Mouse (Mus musculus): ENCODE results near the gene Slc25a26. TPM values are rescaled to one million over a fixed set of nuclear protein-coding genes. Genes with fewer than 3 reads are reported as not detected.

Slc25a26 gene
- total RNA-seq, 2 experiments from 2014 or later, result 7.3 to 10.9 TPM

DNA sequence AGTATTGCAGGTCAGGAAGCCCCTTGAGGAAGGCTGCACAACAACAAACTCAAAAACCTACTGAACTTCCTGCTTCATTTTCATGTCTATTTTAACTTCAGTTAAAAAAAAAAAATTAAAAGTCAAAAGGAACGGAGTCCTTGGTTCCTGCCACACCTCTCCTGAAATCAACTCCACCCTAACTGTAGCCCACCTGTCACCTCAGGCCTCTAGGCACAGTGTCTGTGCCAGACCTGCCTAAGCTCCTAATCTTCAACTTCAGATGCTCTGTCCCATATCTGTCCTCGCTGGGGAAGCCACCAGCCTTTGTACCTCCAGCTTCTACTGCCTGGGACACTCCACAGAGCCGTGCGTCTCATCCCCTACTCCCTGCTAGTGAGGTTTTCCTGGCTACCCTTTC, 134.1 kb downstream of the Slc25a26 start:
- no peak for ATAC-seq (replicated peaks; ENCODE audit: poor library complexity, severe bottlenecking)

DNA sequence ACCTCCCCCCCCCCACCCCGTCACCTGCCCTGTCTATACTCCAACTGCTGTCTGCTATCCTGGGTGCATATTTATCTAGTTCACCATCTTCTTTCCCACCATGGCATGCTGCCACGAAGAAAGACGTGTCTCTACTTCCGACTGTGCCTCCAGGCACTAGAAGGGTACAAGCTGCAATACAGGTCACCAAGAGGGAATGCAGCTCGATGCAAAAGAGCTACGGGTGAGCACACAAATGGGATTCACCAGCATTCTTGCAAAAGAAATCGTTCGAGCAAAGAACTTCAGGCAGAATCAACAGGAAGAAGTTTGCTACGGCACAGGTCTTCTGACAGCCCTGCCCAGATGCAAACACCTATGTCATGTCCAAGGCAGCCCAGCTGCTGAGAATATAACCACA, 134.6 kb downstream of the Slc25a26 start:
- no peak for ATAC-seq (replicated peaks; ENCODE audit: poor library complexity, severe bottlenecking)

DNA sequence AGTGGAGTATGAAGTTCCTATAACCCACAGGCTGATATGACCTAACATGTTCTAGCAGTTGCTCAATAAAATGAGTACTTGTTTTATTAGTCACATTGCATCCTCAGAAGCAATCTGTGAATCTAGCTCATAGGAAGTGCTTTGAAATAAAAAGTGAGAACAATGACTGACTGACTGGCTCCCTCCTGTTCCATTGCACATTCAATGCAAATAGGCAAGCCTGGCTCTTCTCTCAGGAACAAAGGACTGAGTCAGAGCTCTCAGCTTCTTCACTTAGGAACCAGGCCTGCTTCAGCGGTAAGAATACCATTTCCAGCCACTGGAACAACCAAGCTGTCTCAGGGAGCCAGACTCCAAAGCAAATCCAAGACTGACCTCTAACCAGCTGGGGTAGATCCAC, 135.2 kb downstream of the Slc25a26 start:
- peak; percentile 10; the same call in 1 of the 2 replicates for ATAC-seq (replicated peaks; ENCODE audit: poor library complexity, severe bottlenecking)

DNA sequence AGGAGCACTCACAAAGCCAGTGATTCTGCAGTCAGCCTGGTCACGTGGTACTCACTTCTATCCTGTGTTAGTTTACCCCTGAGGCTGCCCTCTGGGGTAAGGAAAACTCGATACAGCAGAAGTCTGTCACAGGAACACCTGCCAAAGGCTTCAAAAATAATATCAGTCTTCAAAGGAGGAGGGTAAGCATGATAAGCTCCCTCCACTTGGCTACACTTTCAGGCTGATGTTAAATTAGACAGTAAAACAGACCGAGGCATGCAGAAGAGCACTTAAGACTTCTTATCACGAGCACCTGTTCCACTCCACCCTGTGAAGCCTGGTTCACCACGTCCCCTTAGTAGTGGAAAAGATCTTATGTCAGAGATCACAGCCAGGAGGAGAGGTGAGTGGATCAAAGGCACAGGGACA, 136.9 kb downstream of the Slc25a26 start:
- no peak for ATAC-seq (replicated peaks; ENCODE audit: poor library complexity, severe bottlenecking)

GRCm38 (mm10) chr6:94640297-94640696, 140.2 kb downstream of the Slc25a26 start:
- no peak for ATAC-seq (replicated peaks; ENCODE audit: poor library complexity, severe bottlenecking)

DNA sequence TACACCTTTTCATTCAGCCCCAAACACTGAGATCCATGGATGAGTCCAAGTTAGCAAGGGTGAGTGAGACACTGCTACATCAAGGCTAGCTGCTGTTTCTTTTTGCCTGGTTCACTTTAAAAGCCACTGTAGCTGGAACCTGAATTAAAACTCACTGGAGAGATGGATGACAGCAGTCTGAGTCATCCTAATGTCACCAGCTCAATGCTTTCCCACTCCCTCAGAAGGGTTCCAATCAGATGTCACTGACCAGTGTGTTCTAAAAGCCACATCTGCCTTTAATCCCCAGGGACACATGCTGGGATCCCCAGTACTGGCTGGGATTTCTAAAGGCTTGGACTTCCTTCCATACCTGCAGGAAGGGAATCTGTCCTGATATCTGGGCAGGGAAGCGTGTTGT, 141.9 kb downstream of the Slc25a26 start:
- no peak for ATAC-seq (replicated peaks; ENCODE audit: poor library complexity, severe bottlenecking)

GRCm38 (mm10) chr6:94643989-94644388, 143.9 kb downstream of the Slc25a26 start:
- ATAC-seq (replicated peaks; ENCODE audit: poor library complexity, severe bottlenecking), result no peak

GRCm38 (mm10) chr6:94644641-94645040, 144.5 kb downstream of the Slc25a26 start:
- ATAC-seq (replicated peaks; ENCODE audit: poor library complexity, severe bottlenecking), result no peak

- peak; percentile 80 for ATAC-seq (replicated peaks; ENCODE audit: poor library complexity, severe bottlenecking)
Measured at GRCm38 (mm10) chr6:94645723-94646122, 145.6 kb downstream of the Slc25a26 start.

GRCm38 (mm10) chr6:94646274-94646863, 146.2 kb downstream of the Slc25a26 start:
- 0 out of 2 replicates have a peak, but pooled peaks have one; percentile 4 for ATAC-seq (replicated peaks; ENCODE audit: poor library complexity, severe bottlenecking)

GRCm38 (mm10) chr6:94646902-94647301, 146.8 kb downstream of the Slc25a26 start:
- no peak for ATAC-seq (replicated peaks; ENCODE audit: poor library complexity, severe bottlenecking)

DNA sequence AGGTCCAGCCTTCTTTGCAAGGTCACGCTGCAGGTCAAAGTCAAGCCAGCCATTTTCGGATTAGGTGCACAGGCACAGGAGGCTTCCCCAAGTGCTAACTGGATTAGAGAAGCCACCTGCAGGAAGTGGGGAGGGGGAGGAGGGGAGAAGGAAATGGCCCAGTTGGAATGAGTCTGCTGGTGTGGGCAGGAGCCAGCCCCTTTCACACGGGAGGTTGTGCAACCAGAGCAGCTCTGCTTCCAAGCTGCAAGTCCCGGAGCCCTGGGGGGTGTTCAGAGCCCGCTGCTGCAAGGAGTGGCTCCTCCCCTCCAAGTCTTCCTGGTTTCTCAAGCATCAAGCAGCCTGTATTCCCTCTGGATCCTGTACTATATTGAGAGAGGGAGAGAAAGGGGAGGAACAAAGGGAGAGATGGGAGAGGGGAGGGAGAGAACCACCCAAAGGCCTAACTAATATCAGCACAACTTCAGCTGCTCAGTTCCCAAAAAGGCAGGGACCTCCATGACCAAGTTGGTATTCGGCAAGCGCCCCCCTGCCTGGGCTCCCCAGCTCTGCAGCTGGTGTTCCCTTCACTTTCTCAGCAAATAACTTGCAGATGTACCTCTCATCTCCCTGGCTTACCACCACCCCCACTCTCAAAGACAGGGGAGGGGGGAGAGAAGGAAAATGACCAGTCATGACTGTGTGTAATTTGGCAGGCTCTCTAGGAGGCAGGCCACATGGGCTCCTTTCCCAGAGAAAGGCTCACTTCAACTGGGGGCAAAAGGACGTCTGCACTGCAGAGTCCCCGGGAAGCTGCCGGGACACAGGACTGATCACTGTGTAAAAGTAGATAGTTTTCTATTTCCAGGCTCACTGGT, 147.7 kb downstream of the Slc25a26 start:
- peak; percentile 84 for ATAC-seq (replicated peaks; ENCODE audit: poor library complexity, severe bottlenecking)

DNA sequence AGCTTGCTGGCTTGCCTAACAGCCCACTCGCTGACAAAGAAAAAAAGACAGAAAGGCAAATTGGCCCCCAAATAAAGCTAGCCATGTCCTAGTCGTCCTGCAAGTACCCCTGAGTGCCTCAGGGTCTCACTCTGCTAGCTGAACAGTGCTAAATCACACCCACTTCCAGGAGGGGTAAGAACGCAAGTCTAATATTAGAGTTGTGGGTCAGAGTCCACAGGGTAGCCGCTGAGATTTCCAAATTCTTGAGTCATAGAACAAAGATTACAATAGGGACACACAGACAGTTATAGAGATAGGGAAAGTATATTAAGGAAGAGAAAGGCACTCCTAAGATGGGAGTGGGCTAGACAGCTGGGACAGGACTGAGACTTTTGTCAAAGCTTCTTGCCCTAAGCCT, 148.4 kb downstream of the Slc25a26 start:
- no peak for ATAC-seq (replicated peaks; ENCODE audit: poor library complexity, severe bottlenecking)

DNA sequence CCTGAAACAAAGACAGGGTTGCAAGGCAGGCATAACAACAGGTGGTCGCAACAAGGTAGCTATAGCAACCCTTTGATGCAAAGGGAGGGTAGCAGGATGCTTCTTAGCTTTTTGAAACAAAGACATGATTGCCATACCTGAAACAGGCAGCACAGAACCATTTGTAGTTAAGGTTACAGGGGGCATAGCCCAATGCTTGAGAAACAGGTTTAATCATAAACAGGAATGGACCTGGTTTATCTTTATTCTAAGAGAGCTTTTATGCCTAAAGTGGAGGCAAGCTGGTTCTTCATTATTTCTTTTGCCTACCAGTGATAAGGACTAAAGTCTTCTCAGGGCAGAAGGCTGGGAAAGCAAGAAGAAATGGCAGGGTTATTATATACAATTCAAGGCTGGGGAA, 149.5 kb downstream of the Slc25a26 start:
- no peak for ATAC-seq (replicated peaks; ENCODE audit: poor library complexity, severe bottlenecking)

DNA sequence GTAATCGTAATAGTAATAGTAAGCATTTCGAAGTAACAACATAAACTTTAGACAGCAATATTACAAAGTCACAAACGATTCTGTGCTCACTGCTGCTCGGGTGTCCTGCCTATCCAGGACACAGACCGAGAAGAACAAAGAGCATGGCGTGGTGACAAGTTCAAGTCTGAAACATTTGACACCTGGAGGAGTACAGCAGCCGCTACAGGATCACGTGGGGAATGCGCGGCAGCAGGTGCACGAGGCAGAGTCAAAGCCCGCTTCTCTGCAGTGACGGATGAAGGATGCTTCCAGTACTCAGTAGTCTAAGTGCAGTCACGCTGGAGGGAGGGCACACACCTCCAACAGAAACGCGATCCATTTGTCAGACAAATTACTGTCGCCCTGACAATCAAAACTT, 151.4 kb downstream of the Slc25a26 start:
- no peak for ATAC-seq (replicated peaks; ENCODE audit: poor library complexity, severe bottlenecking)

DNA sequence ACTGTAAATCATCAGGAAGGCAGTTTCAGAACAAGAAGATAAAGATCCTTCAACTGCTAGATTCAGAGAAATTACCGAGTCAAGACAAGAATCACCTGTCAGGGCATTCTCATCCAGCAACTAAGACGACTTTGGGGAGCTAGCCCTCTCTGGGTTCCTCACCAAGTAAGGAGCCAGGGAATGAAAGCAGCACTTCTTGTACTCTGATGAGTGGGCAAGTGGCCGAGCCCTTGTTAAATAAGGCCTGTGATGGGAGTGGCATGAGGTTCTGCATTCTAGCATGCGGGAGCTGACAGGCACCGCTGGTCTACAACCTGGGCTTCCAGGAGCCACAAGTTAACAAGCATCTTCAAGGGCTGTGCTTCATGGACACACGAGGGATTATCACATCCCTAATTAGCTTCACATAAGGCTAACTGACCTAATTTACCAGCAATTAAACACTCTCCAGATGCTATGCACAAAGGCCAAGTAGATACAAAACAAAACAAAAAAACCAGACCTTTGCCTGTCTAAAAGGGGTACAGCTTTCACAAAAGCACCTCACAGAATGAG, 152.6 kb downstream of the Slc25a26 start:
- ATAC-seq (replicated peaks; ENCODE audit: poor library complexity, severe bottlenecking), result no peak

GRCm38 (mm10) chr6:94653388-94654316, 153.5 kb downstream of the Slc25a26 start:
- no peak for ATAC-seq (replicated peaks; ENCODE audit: poor library complexity, severe bottlenecking)

Data from granulocyte monocyte progenitor cell, adult 5-6 weeks (primary cell).